Mouse (Mus musculus): Measurements from ENCODE around the gene Smagp.

- TF ChIP-seq CTCF (IDR thresholded peaks at IDR 0.05; ENCODE audit: borderline replicate concordance, insufficient read depth, low read depth, low read length) (no peak), POLR2A (IDR thresholded peaks at IDR 0.05; ENCODE audit: borderline replicate concordance, insufficient read depth, low read length) (no peak)
Observed at GRCm38 (mm10) chr15:100636700-100637501, at the start of gene Smagp.

Data from cerebellum, adult 2 months (tissue).